Mouse (Mus musculus) ES-Bruce4 (cell line): ENCODE measurements around the gene Hyal1. TPM values are rescaled to one million over a fixed set of nuclear protein-coding genes. Genes with fewer than 3 reads are reported as not detected.
A peak's percentile ranks its signal among the peaks of the same experiment; 100 is the strongest.

Experiments
- H3K27ac ChIP-seq: 2 replicates; pipeline ENCODE4 v1.5.1; 2012; ENCODE audit warnings: low read length, inconsistent platforms; ENCODE audit not compliant: insufficient read depth
- H3K27me3 ChIP-seq: 2 replicates; pipeline ENCODE4 v1.6.1; 2012; ENCODE audit warnings: mild to moderate bottlenecking, low read length, inconsistent platforms; ENCODE audit not compliant: control insufficient read depth, poor library complexity, insufficient read depth, severe bottlenecking
- H3K36me3 ChIP-seq: 2 replicates; pipeline ENCODE4 v1.6.1; 2012; ENCODE audit warnings: inconsistent platforms, mild to moderate bottlenecking, low read length, moderate library complexity; ENCODE audit not compliant: control insufficient read depth, poor library complexity, insufficient read depth, severe bottlenecking
- H3K4me1 ChIP-seq: one replicate; pipeline ENCODE4 v1.8.1; 2011; ENCODE audit warnings: low read length; ENCODE audit not compliant: control insufficient read depth, insufficient read depth
- H3K4me3 ChIP-seq: 2 replicates; pipeline ENCODE4 v1.5.1; 2011; ENCODE audit warnings: low read depth, mild to moderate bottlenecking, low read length
- H3K9ac ChIP-seq: 2 replicates; pipeline ENCODE4 v1.6.1; 2012; ENCODE audit warnings: low read depth, mild to moderate bottlenecking, inconsistent platforms; ENCODE audit not compliant: poor library complexity, severe bottlenecking
- H3K9me3 ChIP-seq: replicated peaks from 2 replicates; pipeline ENCODE4 v1.6.1; 2012; ENCODE audit warnings: mild to moderate bottlenecking, low read length, inconsistent platforms; ENCODE audit not compliant: control insufficient read depth, poor library complexity, insufficient read depth, severe bottlenecking
- CTCF ChIP-seq: IDR thresholded peaks from one replicate; pipeline ENCODE4 v1.8.1; 2011; ENCODE audit warnings: low read depth, low read length
- EP300 ChIP-seq: IDR thresholded peaks from 2 replicates; pipeline ENCODE4 v1.6.1; 2011; ENCODE audit warnings: low read depth, low read length; ENCODE audit not compliant: insufficient read depth
- POLR2A ChIP-seq: IDR thresholded peaks from one replicate; pipeline ENCODE4 v1.8.1; 2011; ENCODE audit warnings: low read length; ENCODE audit not compliant: insufficient read depth
- polyA plus RNA-seq: library from polyadenylated mRNA; stranded (reverse); fragments of >200 nt; gene quantifications from 2 replicates; pipeline ENCODE4 v1.2.4, GENCODE M21; 2011; ENCODE audit warnings: low read depth; ENCODE audit not compliant: missing spikeins, insufficient read depth, insufficient read length

Hyal1 gene
- polyA plus RNA-seq, 1 experiment = 25.8 TPM

DNA sequence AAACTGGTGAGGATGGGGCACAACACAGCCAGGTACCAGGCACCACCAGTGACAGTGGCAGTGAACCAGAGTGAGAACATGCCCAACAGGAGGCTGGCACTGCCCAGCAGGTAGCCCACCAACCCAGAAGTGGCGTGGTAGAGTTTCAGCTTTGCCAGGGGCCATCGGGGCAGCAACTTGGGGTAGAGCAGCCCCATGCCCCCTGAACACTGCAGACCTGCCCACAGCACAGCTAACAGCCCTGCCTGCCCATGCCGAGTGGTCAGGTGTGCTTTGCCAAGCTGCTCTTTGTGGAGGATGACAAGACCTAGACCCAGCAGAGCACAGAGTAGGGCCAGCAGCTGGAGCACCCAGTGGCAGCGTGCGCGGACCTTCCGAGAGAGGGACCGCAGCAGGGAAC, 36.8 kb upstream of the Hyal1 start:
- Histone ChIP-seq H3K4me3 (no peak overlapping the region), H3K9ac (no peak overlapping the region), H3K4me1 (no peaks in the 10 kb centered on the region), H3K27me3 (no peaks in the 10 kb centered on the region), H3K36me3 (peaks cover 10% of the 10 kb centered on the region), H3K27ac (no peak overlapping the region), H3K9me3 (no peaks in the 10 kb centered on the region)
- TF ChIP-seq POLR2A (no peak), CTCF (no peak), EP300 (no peak)

GRCm38 (mm10) chr9:107540420-107540819, 36.3 kb upstream of the Hyal1 start:
- Histone ChIP-seq H3K4me3 (no peak overlapping the region), H3K36me3 (peaks cover 10% of the 10 kb centered on the region), H3K4me1 (no peaks in the 10 kb centered on the region), H3K9ac (no peak overlapping the region), H3K27ac (no peak overlapping the region), H3K9me3 (no peaks in the 10 kb centered on the region), H3K27me3 (no peaks in the 10 kb centered on the region)
- TF ChIP-seq CTCF = no peak
- no peak for TF ChIP-seq EP300
- no peak for TF ChIP-seq POLR2A

- Histone ChIP-seq H3K9ac (no peak overlapping the region), H3K27me3 (no peaks in the 10 kb centered on the region), H3K27ac (no peak overlapping the region), H3K4me3 (peak overlapping the region; percentile 98), H3K4me1 (no peaks in the 10 kb centered on the region), H3K36me3 (peaks cover 10% of the 10 kb centered on the region), H3K9me3 (no peaks in the 10 kb centered on the region)
- TF ChIP-seq POLR2A = no peak
- no peak for TF ChIP-seq CTCF
- TF ChIP-seq EP300 = no peak
Measured at GRCm38 (mm10) chr9:107541005-107541404, 35.7 kb upstream of the Hyal1 start.

DNA sequence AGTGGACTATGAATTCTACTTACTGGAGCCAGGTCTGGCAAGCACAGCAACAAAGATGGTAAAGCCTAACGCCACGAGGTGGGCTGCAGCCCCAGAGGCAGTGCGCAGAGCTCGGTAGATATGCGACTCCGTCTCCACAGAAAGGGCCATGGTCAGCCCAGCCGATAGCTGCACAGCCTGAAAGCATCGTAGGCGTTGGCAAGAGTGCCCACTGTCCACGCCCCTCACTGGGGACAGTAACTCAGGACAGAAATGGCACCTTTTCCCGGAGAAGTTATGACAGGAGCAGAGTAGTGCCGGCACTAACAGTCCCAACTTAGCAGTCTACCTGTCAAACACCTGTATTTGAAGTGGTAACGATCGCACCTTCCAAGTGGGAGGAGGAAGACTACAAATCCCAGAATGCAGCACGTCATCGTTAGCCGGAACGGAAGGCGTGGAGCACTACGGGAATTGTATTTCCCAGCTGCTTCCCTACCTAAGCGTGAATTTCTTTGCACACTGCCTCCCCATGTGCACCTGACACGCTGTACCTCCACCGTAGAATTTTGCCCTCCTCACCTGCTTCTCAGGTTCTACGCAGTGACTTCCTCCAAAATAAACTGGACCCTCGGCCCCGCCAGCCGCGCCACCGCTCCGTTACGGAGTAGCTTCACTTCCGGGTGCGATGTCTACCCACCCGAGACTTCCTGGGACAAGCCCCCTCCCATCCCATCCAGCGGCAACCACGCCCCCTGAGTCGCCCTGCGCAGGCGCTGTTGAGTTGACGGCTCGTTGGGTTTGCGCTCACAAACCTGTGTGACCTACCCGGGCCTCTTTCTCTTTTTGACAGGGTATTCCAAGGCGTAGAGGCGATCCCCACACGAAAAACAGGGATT, 35.0 kb upstream of the Hyal1 start, which contains the start of the genes Cyb561d2 and Nprl2:
Gene Cyb561d2, minus strand, starts transcription at position 720 of the 878 bp plus-strand sequence.
Gene Nprl2, plus strand, starts transcription at position 753 of the 878 bp plus-strand sequence.
- Histone ChIP-seq H3K27ac (no peak within 1 kb of the TSS), H3K36me3 (peaks cover 10% of the 10 kb centered on the region), H3K4me1 (no peaks in the 10 kb centered on the region)

DNA sequence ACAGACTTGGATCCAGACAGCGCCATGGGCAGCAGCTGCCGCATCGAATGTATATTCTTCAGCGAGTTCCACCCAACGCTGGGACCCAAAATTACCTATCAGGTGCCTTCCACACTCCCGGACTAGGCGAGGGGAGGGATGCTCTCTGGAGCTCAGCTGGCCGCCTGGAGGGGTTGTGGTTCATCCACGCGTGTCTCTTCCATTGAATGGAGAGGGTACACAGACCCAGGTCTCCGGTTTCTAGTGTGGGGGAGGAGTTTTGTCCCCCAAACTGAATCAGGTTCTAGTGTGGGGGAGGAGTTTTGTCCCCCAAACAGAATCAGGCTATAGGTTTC, 34.4 kb upstream of the Hyal1 start:
- Histone ChIP-seq H3K4me1 (no peaks in the 10 kb centered on the region), H3K36me3 (peaks cover 10% of the 10 kb centered on the region), H3K9me3 (no peaks in the 10 kb centered on the region), H3K27me3 (no peaks in the 10 kb centered on the region), H3K9ac (peak overlapping the region; percentile 60), H3K4me3 (peak overlapping the region; percentile 98), H3K27ac (no peak overlapping the region)
- TF ChIP-seq EP300 (no peak), CTCF (no peak), POLR2A (no peak)

More for the DNA sequence above, 35.0 kb upstream of the Hyal1 start, which contains the start of the genes Cyb561d2 and Nprl2:
- Histone ChIP-seq H3K9me3 (no peaks in the 10 kb centered on the region), H3K4me3 (peak within 1 kb of the TSS; percentile 98), H3K27me3 (no peaks in the 10 kb centered on the region), H3K9ac (peak within 1 kb of the TSS; percentile 60)
- no peak for TF ChIP-seq CTCF
- TF ChIP-seq EP300 = no peak
- TF ChIP-seq POLR2A = no peak

GRCm38 (mm10) chr9:107542721-107543120, 34.0 kb upstream of the Hyal1 start:
- Histone ChIP-seq H3K36me3 (peaks cover 10% of the 10 kb centered on the region), H3K27me3 (no peaks in the 10 kb centered on the region), H3K4me3 (peak overlapping the region; percentile 98), H3K9me3 (no peaks in the 10 kb centered on the region), H3K27ac (no peak overlapping the region), H3K4me1 (no peaks in the 10 kb centered on the region), H3K9ac (peak overlapping the region; percentile 60)
- no peak for TF ChIP-seq POLR2A
- TF ChIP-seq EP300 = no peak
- TF ChIP-seq CTCF = no peak
